Mouse (Mus musculus) testis, adult 2 months (tissue): ENCODE results near the gene Rspry1. TPM values are rescaled to one million over a fixed set of nuclear protein-coding genes. Genes with fewer than 3 reads are reported as not detected.
A peak's percentile ranks its signal among the peaks of the same experiment; 100 is the strongest.

ENCODE experiments used
- H3K27ac ChIP-seq: fragments of 200-500 bp; 2 replicates; pipeline ENCODE4 v1.5.1; 2012; ENCODE audit warnings: low read depth, low read length; ENCODE audit not compliant: control insufficient read depth, insufficient read depth
- H3K27me3 ChIP-seq: fragments of 200-500 bp; 2 replicates; pipeline ENCODE4 v1.6.1; 2012; ENCODE audit warnings: mild to moderate bottlenecking, low read length, moderate library complexity; ENCODE audit not compliant: control insufficient read depth, insufficient read depth
- H3K36me3 ChIP-seq: fragments of 200-500 bp; 2 replicates; pipeline ENCODE4 v1.6.1; 2012; ENCODE audit warnings: mild to moderate bottlenecking, low read length; ENCODE audit not compliant: control insufficient read depth, insufficient read depth
- H3K4me1 ChIP-seq: fragments of 200-500 bp; 2 replicates; pipeline ENCODE4 v1.6.1; 2012; ENCODE audit warnings: low read length; ENCODE audit not compliant: control insufficient read depth, insufficient read depth
- H3K4me3 ChIP-seq: fragments of 200-500 bp; 2 replicates; pipeline ENCODE4 v1.5.1; 2012; ENCODE audit warnings: low read depth, mild to moderate bottlenecking, low read length, moderate library complexity, mixed read lengths; ENCODE audit not compliant: control insufficient read depth
- CTCF ChIP-seq: fragments of 200-500 bp; IDR thresholded peaks from 2 replicates; pipeline ENCODE4 v1.5.1; 2012; ENCODE audit warnings: low read depth, mild to moderate bottlenecking, inconsistent platforms, low read length, moderate library complexity; ENCODE audit not compliant: control insufficient read depth, insufficient read depth, insufficient replicate concordance
- POLR2A ChIP-seq: fragments of 200-500 bp; IDR thresholded peaks from 2 replicates; pipeline ENCODE4 v1.6.1; 2012; ENCODE audit warnings: low read depth, mild to moderate bottlenecking, inconsistent platforms, low read length, moderate library complexity; ENCODE audit not compliant: control insufficient read depth
- polyA plus RNA-seq: library from polyadenylated mRNA; depleted of rRNA; stranded (reverse); fragments of >200 nt; gene quantifications from 2 replicates; pipeline ENCODE4 v1.2.3, GENCODE M21; 2012

The Rspry1 gene
- polyA plus RNA-seq, 1 experiment: 24.1 TPM

GRCm38 (mm10) chr8:94582569-94582968, 19.2 kb upstream of the Rspry1 start:
- Histone ChIP-seq H3K27ac (no peak overlapping the region), H3K4me3 (no peak overlapping the region), H3K36me3 (peaks cover 4% of the 10 kb centered on the region), H3K27me3 (no peaks in the 10 kb centered on the region), H3K4me1 (no peaks in the 10 kb centered on the region)
- TF ChIP-seq POLR2A: no peak
- TF ChIP-seq CTCF: no peak

- TF ChIP-seq POLR2A: no peak
- TF ChIP-seq CTCF: no peak
- peaks cover 3% of the 10 kb centered on the region for H3K36me3 ChIP-seq
- H3K27ac ChIP-seq: no peak overlapping the region
- H3K4me1 ChIP-seq: no peaks in the 10 kb centered on the region
- H3K4me3 ChIP-seq: no peak overlapping the region
- H3K27me3 ChIP-seq: no peaks in the 10 kb centered on the region
Measured at GRCm38 (mm10) chr8:94584238-94584817, 17.4 kb upstream of the Rspry1 start.

DNA sequence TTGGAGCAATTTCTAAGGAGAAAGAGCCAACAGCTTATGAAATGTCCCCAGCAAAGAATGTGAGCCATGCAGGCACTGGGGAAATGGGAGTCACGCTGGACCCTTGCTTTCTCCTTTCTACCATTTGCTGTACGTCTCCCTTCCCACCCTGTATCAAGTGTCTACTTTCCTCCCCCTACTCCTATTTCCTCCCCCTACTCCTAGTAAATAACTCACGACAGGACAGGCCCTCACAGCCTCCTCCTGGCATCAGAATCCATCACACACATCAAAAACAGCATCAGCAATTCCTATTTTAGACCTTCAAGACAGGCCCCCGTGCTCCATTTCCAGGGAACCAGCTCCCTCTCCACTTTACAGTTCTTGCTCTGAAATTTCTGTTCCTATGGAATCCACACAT, 10.0 kb upstream of the Rspry1 start:
- no peak overlapping the region; the same call in 1 of the 2 replicates for H3K27ac ChIP-seq
- H3K27me3 ChIP-seq: no peaks in the 10 kb centered on the region
- TF ChIP-seq POLR2A: no peak
- TF ChIP-seq CTCF: no peak
- H3K4me3 ChIP-seq: no peak overlapping the region
- no peaks in the 10 kb centered on the region for H3K4me1 ChIP-seq
- peaks cover under 1% of the 10 kb centered on the region for H3K36me3 ChIP-seq

- Histone ChIP-seq H3K27ac (no peak overlapping the region), H3K36me3 (no peaks in the 10 kb centered on the region), H3K4me1 (no peaks in the 10 kb centered on the region), H3K4me3 (no peak overlapping the region), H3K27me3 (no peaks in the 10 kb centered on the region)
- TF ChIP-seq POLR2A (no peak), CTCF (no peak)
Measured at GRCm38 (mm10) chr8:94594211-94594610, 7.5 kb upstream of the Rspry1 start.

DNA sequence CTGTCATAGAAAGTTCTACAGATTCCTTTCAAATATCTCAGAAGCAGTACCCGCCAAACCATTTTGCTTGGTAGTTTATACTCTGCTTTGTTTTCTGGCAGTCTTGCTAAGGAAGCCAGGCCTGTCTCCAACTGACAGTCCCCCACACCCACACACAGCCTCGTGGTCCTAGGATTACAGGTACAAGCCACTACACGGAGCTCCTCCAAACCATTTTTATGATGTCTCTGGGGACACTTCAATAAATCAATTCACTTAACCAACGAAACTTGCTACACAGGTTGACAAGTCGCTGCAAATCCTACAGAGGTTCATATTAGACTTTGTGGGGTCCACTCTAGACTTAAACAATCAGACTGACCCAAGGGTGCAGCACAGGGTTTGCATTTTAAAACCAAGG, 1.3 kb upstream of the Rspry1 start:
- H3K4me3 ChIP-seq: peak overlapping the region; percentile 100
- no peaks in the 10 kb centered on the region for H3K27me3 ChIP-seq
- H3K36me3 ChIP-seq: no peaks in the 10 kb centered on the region
- peak overlapping the region; percentile 96 for H3K27ac ChIP-seq
- TF ChIP-seq CTCF (no peak), POLR2A (no peak)
- H3K4me1 ChIP-seq: peaks cover 2% of the 10 kb centered on the region; the same call in 1 of the 2 replicates

DNA sequence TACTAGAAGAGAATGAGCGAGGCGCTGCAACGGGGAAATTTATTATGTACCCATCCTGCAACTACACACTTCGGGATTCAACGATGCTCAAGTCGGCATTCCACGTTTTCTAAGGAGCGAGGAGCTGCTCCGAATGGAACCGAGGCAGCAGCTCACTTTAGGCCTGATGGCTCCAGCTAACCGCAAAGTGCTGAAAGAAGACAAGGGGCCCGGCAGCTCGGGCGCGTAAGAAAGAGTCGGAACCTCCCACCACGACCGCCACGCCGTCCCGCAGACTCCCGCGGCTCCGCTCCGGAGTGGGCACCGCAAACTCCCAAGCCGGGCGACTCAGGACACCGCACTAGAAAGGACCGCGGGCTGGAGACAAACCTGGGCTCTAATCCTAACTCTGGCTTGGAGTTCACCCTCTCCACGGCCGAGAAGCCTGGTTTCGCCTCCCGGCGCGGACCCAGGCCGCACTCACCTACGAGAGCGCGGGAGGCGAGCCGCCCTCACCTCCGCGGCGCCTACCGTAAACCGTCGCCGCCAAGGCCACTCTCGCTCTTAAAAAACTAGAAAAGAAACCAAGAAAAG, 617 bp upstream of the Rspry1 start:
- peak overlapping the region; percentile 96 for H3K27ac ChIP-seq
- H3K27me3 ChIP-seq: no peaks in the 10 kb centered on the region
- peak overlapping the region; percentile 100 for H3K4me3 ChIP-seq
- TF ChIP-seq CTCF: no peak
- no peak for TF ChIP-seq POLR2A
- no peaks in the 10 kb centered on the region for H3K36me3 ChIP-seq
- peaks cover 2% of the 10 kb centered on the region; the same call in 1 of the 2 replicates for H3K4me1 ChIP-seq

- H3K4me1 ChIP-seq: peaks cover 2% of the 10 kb centered on the region; the same call in 1 of the 2 replicates
- peak overlapping the region; percentile 100 for H3K4me3 ChIP-seq
- no peaks in the 10 kb centered on the region for H3K27me3 ChIP-seq
- no peaks in the 10 kb centered on the region for H3K36me3 ChIP-seq
- peak overlapping the region; percentile 99 for H3K27ac ChIP-seq
- TF ChIP-seq CTCF (no peak), POLR2A (no peak)
Measured at GRCm38 (mm10) chr8:94602471-94603131, 864 bp downstream of the Rspry1 start.
